Mouse (Mus musculus) thymus, postnatal 25 days (tissue): ENCODE results near the gene Fam3b.
A peak's percentile ranks its signal among the peaks of the same experiment; 100 is the strongest.

ENCODE experiments used
- DNase-seq: peaks from one replicate; pipeline ENCODE4 v3.0.0; 2022

The Fam3b gene

DNA sequence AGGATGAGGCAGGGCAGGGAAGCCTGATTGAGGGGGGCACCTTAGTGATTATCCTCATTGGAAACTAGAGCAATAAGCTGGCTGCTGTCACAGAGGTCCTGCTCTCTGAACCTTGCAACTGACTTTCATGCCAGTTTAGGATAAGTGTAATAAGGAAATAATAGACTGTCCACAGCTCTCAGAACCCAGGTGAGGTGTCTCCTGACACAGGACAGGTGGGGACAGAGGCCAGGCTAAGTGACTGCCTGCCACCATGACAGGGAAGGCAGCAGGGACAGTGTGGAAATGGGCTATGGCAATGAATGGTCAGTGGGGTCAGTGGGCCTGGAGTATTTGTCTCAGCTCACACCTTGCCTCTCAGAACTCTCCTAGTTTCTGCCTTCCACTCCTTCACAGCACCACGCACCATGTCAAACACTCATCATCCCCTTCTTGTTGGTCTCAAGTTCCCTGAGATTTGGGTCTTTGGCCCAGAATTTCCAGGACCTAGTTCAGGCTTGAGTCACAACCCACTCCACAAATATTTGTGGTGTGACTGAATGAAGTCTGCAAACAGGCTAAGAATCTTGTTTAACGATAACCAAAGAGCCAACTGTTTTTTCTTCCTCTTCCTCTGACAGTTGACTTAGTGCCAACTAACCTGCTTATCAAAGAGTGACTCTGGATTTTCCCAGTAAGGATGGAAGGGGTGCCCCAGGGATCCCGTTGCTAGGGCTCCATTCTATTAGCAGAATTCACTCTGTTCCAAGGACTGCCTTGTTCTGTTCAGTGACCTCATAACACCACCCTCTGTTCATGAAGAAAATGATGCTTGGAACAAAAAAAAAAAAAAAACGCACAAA is at the start of gene Fam3b:
Fam3b (minus strand) TSS at position 718 of the 842 bp plus-strand sequence.
- DNase-seq, result no peak

- no peak for DNase-seq
These were observed 29.7 kb upstream of the Fam3b start for GRCm38 (mm10) chr16:97544340-97544739.

DNA sequence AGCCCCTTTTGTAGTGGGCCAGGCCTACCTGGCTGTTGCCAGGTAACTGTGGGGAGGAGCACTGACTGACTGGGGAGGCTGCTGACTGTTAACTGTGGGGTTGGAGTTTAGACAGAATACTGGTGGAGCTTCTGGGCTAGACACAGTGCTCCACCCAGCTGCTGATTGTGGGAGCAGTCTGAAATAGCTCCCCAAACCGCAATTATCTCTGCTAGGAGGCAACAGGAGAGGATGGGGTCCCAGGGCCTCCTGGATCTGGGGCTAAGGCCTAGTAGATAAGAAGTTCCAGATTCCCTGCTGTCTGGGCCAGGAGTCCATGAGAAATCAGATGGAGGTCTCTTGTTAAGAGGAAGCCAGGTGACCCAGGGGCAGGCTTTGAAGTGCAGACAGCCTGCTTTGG is 22.2 kb upstream of the Fam3b start:
- no peak for DNase-seq

- peak; percentile 69 for DNase-seq
These were observed 21.3 kb upstream of the Fam3b start for GRCm38 (mm10) chr16:97535808-97536413.

DNA sequence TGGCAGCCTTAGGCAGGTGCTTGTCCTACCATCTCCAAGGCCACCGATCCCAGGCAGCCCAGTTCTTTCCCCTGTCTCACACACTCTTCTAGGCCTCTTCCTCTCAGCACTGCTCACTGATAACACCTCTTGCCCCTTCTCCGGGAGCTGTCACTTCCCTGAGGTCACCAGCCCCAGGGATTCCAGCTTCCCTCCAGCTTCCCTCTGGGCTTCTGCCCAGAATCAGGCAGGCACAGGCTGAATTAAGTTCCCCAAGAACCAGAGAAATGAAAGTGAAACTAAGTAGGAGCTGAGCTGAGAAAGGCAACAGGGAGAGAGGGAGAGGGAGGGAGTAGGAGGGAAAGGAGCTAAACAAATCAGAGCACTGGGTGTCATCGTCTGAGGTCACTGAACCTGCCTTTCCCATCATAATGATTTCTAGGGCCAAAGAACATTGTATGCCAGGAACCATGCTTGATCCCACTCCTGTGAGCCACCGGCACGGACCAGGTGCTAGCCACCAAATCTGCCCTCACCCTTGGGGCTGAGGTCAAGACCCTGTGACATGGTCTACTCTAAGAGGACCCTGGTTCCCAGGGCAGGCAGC is 20.4 kb upstream of the Fam3b start:
- peak; percentile 32 for DNase-seq

- DNase-seq, result no peak
These were observed 19.8 kb upstream of the Fam3b start for GRCm38 (mm10) chr16:97534448-97534847.

- DNase-seq, result no peak
These were observed 19.1 kb upstream of the Fam3b start for GRCm38 (mm10) chr16:97533751-97534150.

DNA sequence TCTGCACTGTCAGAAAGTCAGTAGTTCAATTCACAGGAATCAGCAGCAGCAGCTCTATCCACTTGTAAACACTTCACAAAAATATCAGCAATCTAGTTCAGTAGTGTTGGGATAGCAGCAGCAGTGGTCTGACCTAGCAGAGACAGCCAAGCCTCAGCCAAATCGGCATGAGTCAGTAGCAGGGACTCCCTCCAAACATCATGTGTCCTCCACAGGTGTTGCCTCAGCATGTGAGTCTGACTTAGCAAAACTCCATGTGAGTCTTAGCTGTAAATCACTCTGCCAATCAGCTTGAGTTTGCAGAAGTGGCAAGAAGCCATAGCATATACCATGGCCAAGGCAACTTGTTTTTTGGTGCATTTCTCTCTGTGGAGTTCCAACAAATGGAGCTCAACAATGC is 18.5 kb upstream of the Fam3b start:
- no peak for DNase-seq

- no peak for DNase-seq
These were observed 14.6 kb upstream of the Fam3b start for GRCm38 (mm10) chr16:97529241-97529640.

DNA sequence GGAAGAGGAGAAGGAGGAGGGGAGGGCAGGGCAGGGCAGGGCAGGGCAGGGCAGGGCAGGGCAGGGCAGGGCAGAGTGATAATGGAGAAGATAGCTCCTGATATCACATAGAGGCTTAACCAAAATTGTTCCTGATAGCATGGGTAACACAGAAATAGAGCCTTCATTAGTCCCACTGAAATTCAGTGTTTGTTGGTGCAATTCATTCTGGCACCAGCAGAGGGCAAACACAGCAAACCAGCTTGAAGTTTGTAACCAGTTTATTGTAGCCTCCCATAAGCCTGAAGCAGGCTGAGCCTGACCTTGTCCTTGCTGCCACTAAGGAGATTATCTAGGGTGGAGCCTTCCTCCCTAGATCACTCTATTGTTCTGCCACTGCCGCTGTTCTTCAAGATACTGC is 8.4 kb upstream of the Fam3b start:
- DNase-seq, result peak; percentile 37

DNA sequence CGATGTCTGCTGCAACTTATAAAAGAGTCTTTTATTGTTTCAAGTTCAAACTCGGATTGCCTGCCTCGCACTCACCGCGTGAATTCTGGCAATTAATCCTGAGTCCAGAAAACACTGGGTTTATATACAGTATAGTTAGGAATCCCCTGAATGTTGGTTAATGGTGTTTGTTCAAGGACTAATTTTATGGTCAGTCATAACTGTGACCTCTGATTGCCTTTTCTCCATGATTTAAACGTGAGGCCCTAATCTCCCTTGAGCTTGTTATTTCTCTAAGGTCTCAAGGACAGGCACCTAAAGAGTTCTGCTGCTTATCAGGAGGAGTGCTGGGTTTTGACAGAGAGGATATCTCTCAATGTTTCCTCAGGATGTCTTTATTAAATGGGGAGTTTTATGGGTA is 7.4 kb upstream of the Fam3b start:
- no peak for DNase-seq

DNA sequence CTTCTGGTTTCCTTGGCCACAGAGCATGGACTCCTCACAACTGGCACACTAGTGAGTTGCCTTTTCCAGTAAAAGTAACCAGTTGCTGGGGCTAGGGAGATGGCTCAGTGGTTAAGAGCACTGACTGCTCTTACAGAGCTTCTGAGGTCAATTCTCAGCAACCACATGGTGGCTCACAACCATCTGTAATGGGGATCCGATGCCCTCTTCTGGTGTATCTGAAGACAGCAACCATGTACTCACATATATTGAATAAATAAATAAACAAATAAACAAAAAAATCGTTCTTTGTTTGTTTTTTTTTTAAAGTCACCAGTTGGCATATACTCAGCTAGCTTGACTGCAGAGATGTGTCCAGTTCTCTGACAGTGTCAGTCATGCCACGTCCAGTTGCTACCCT is 1.7 kb upstream of the Fam3b start:
- DNase-seq, result no peak

- DNase-seq, result no peak
These were observed 2.3 kb downstream of the Fam3b start for GRCm38 (mm10) chr16:97512347-97512751.

GRCm38 (mm10) chr16:97511495-97511894 is 3.1 kb downstream of the Fam3b start:
- DNase-seq, result no peak

DNA sequence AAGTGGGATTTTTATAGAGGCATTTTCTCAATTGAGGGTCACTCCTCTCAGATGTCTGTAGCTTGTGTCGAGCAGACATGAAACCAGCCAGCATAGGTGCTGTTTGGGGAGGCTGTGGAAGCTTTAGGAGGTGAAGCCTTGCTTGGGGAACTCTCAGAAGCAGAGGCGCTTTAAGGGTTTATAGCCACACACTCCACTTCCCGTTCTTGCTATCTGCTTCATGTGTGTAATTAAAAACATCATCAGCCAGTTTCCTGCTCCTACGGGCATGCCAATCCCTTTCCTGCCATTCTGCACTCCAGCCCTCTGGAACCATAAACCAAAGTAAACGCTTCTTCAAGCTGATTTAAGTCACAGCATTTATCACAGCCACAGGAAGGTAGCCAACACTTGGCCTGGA is 3.8 kb downstream of the Fam3b start:
- DNase-seq, result no peak

GRCm38 (mm10) chr16:97507783-97508182 is 6.8 kb downstream of the Fam3b start:
- DNase-seq, result no peak

GRCm38 (mm10) chr16:97504793-97505192 is 9.8 kb downstream of the Fam3b start:
- DNase-seq, result no peak

DNA sequence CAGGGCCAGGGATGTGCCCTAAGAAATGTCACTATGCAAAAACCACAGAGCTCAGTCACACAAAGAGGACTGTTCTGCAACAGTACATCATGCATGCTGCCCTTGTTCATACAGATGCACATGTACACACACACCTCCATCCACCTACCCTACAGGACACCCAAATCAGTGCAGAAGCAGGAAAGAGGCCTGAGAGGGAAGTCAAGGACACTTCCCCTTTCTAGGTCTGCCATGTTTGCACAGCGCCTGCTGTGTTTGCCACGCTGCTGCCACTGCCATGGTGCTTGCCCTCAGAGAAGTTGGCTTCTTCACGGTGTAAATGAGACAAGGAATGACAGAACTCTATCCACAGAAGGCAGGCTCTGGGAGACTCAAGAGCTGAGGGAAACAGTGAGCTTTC is 10.8 kb downstream of the Fam3b start:
- no peak for DNase-seq

GRCm38 (mm10) chr16:97500901-97501300 is 13.7 kb downstream of the Fam3b start:
- no peak for DNase-seq

DNA sequence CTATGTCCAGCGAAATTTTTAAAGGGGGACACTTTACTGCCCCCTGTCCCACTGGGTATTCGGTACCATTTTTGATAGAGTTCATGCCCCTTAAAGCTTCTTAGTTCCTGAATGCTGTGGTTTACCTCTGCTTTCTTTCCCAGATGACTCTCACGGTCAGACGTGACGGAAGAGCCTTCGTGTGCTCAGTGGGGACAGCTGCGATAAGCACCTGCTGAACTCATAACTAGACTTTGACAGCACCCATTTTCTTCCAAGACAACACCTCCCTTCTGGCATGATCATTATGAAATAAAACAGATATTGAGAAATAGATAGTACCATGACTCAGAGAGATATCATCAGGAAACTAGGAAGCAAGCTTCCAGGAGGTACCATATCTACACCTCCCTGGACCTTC is 15.2 kb downstream of the Fam3b start:
- DNase-seq, result no peak

DNA sequence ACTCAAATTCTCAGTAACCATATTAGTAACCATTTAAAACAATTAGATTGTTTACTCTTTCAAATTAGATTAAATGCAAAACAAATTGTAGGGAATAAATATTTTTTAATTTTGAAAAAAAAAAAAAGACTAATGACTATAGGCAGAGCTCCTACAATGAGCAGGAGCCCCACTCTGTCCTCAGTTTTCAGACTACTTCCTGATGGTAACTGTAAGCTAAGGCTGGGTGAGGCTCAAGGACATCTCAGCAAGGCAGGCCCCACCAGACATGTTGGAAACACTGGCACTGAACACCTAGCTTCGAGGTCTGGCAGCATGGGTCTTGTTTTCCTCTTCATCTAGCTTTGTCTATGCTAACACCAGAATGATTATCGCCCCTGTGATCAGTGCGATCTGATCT is 16.5 kb downstream of the Fam3b start:
- DNase-seq, result no peak

DNA sequence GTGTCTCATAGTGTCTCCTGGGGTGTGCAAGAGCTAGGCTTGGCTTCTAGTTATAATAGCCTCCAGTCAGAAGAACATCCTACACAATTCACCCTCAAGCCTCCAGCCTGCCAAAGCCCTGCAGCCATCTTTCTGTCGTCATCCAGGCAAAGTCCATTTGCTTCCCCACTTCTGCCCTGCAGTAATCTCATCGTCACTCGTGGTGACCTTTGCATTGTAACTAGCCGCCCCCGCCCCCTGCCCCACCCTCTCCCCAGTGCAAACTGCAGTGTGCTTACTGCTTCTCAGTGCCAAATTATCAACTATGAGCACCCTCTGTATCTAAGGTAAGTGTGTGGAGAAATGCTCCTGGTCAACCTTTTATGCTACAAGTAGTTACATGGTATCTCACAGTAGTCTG is 16.9 kb downstream of the Fam3b start:
- DNase-seq, result no peak

DNA sequence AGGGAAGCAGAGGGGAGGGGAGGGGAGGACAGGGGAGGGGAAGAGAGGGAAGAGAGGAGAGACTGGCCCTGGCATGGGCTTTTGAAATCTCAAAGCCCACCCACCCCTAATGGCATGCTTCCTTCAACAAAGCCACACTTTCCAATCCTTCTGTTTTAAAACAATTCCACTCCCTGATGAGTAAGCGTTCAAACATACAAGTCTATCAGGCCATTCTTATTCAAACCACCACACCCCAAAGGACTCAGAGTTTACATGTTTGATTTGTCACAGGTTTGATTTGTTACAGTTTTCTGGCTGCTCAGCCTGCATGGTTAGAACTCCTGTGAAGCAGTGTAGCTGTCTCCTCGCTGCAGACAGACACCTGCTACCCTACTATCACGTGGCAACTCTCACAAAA is 18.6 kb downstream of the Fam3b start:
- DNase-seq, result no peak

DNA sequence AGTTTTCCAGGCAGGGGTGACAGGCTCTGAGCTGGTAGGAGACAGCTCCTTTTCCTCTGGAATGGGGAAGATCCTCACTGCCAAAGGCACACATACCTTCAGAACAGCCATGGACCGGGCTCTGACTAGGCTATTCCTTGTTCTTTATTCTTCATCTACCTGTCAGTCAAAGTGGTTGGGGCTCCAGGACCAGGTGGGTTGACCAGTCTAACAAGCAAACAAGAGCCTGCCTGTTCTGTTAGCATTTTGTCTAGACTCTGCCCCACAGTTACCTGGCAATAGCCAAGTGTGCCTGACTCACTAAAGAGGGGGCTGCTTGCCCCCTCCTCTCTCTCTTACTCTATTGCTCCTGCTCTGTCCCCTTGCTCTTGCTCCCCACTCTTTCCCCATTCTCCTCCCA is 22.2 kb downstream of the Fam3b start:
- no peak for DNase-seq
